Mouse (Mus musculus) olfactory bulb, adult 2 months (tissue): Measurements from ENCODE around the gene Tbc1d1.

Source experiments
- CTCF ChIP-seq: fragments of 200-500 bp; IDR thresholded peaks from 2 replicates; pipeline ENCODE4 v1.5.1; 2012; ENCODE audit warnings: low read depth, mild to moderate bottlenecking, low read length, moderate library complexity; ENCODE audit not compliant: insufficient read depth
- POLR2A ChIP-seq: fragments of 200-500 bp; IDR thresholded peaks from 2 replicates; pipeline ENCODE4 v1.6.1; 2012; ENCODE audit warnings: mild to moderate bottlenecking, low read depth, low read length, moderate library complexity; ENCODE audit not compliant: insufficient read depth

- TF ChIP-seq CTCF (no peak), POLR2A (no peak)
Observed at GRCm38 (mm10) chr5:64295621-64296020, 139.5 kb downstream of the Tbc1d1 start.
